Mouse (Mus musculus): ENCODE measurements at regions not wholly inside any gene's neighbourhood (a gene's known extent, or its start where the extent isn't known, plus 50 kb on each side); places are given as distances from the start of the nearest gene placed in this dataset.
A peak's percentile ranks its signal among the peaks of the same experiment; 100 is the strongest.
"Not testable (repeated sequence)": the region's sequence is repeated elsewhere in the genome, so short reads cannot be mapped to it uniquely, and the experiment has no call there.

- no peak overlapping the region for H3K4me3 ChIP-seq (replicated peaks; ENCODE audit: low read length)
- H3K36me3 ChIP-seq (ENCODE audit: control insufficient read depth, insufficient read depth): no peaks in the 10 kb centered on the region
- ATAC-seq: no peak
- peaks cover 4% of the 10 kb centered on the region for H3K4me1 ChIP-seq (replicated peaks; ENCODE audit: control insufficient read depth, insufficient read depth, low read length)
- H3K4me2 ChIP-seq (ENCODE audit: low read length): no peak overlapping the region
- 69% methylated on average over 3 of the region's 3 CpGs for WGBS
- no peaks in the 10 kb centered on the region for H3K9me3 ChIP-seq (ENCODE audit: control insufficient read depth, low read length)
- H3K27ac ChIP-seq (ENCODE audit: low read length): no peak overlapping the region
- no peaks in the 10 kb centered on the region for H3K27me3 ChIP-seq (replicated peaks; ENCODE audit: control insufficient read depth, insufficient read depth, low read length)
- H3K9ac ChIP-seq (replicated peaks; ENCODE audit: low read depth, low read length): no peak overlapping the region
Observed at GRCm38 (mm10) chr4:153848274-153848673, 108.8 kb upstream of the A430005L14Rik start.

- ATAC-seq: no peak
Observed at GRCm38 (mm10) chr4:153850186-153850585, 106.9 kb upstream of the A430005L14Rik start.

DNA sequence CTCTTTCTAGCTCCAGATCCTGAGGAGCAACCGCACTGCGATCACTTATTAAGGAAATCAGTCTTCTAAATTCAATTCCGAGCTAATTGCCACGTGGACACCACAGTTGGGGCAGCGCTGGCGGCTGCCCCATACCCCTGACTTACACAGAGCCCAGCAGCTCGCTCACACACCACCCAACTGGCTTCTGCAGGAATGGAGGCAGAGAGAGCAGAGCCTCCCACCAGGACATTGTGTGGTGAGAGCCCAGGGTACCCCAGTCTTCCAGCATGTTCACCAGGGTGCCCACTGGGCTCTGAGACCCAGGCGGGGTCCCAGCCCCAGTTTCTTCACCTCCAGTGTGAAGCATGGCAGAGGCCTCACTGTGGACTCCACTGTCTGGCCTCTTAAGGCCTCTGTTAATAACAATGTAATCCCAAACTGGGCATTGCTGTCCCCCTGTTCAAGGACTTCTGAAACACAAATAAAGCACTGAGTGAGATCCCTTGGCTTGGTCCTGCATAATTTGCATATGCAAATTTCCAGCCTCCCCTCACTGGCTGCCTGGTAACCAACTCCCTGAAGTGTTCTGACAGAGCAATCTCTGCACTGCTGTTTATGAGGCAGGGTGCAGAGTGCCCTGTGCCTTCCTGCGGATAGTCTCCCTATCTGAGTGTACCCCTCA lies 102.8 kb upstream of the A430005L14Rik start:
- peak; percentile 89 for ATAC-seq
- Histone ChIP-seq H3K4me3 (replicated peaks; ENCODE audit: low read length) (no peak overlapping the region), H3K4me2 (ENCODE audit: low read length) (no peak overlapping the region), H3K4me1 (replicated peaks; ENCODE audit: control insufficient read depth, insufficient read depth, low read length) (peaks cover 16% of the 10 kb centered on the region), H3K9me3 (ENCODE audit: control insufficient read depth, low read length) (no peaks in the 10 kb centered on the region), H3K9ac (replicated peaks; ENCODE audit: low read depth, low read length) (no peak overlapping the region), H3K27me3 (replicated peaks; ENCODE audit: control insufficient read depth, insufficient read depth, low read length) (no peaks in the 10 kb centered on the region), H3K27ac (ENCODE audit: low read length) (no peak overlapping the region), H3K36me3 (ENCODE audit: control insufficient read depth, insufficient read depth) (no peaks in the 10 kb centered on the region)
- WGBS: 39% methylated on average over 9 of the region's 9 CpGs

More at GRCm38 (mm10) chr4:153850186-153850585, 106.9 kb upstream of the A430005L14Rik start:
- peaks cover 16% of the 10 kb centered on the region for H3K4me1 ChIP-seq (replicated peaks; ENCODE audit: control insufficient read depth, insufficient read depth, low read length)
- H3K4me2 ChIP-seq (ENCODE audit: low read length): no peak overlapping the region
- no peak overlapping the region for H3K27ac ChIP-seq (ENCODE audit: low read length)
- H3K9me3 ChIP-seq (ENCODE audit: control insufficient read depth, low read length): no peaks in the 10 kb centered on the region
- no peak overlapping the region for H3K4me3 ChIP-seq (replicated peaks; ENCODE audit: low read length)
- no peaks in the 10 kb centered on the region for H3K36me3 ChIP-seq (ENCODE audit: control insufficient read depth, insufficient read depth)
- no peak overlapping the region for H3K9ac ChIP-seq (replicated peaks; ENCODE audit: low read depth, low read length)
- 17% methylated on average over 11 of the region's 11 CpGs for WGBS
- H3K27me3 ChIP-seq (replicated peaks; ENCODE audit: control insufficient read depth, insufficient read depth, low read length): no peaks in the 10 kb centered on the region

DNA sequence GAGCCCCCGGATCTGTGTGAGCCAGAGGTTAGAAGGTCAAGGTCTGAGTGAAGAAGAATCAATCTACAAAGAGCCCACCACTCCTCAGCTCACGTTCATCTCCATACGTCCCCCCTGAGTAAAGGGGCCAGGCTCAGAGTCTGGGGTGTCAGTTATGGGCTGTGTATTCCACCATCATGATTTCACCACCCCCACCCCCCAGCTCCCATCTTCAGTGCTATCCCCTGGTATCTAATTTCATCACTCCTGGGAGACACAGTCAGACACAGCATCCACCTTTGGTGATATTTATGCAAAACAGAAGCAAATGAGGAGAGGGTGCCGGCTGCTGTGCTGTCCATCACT lies 102.3 kb upstream of the A430005L14Rik start:
- Histone ChIP-seq H3K9me3 (ENCODE audit: control insufficient read depth, low read length) (no peaks in the 10 kb centered on the region), H3K4me2 (ENCODE audit: low read length) (no peak overlapping the region), H3K4me1 (replicated peaks; ENCODE audit: control insufficient read depth, insufficient read depth, low read length) (peaks cover 16% of the 10 kb centered on the region), H3K27ac (ENCODE audit: low read length) (no peak overlapping the region), H3K27me3 (replicated peaks; ENCODE audit: control insufficient read depth, insufficient read depth, low read length) (no peaks in the 10 kb centered on the region), H3K9ac (replicated peaks; ENCODE audit: low read depth, low read length) (no peak overlapping the region), H3K4me3 (replicated peaks; ENCODE audit: low read length) (no peak overlapping the region), H3K36me3 (ENCODE audit: control insufficient read depth, insufficient read depth) (no peaks in the 10 kb centered on the region)
- 46% methylated on average over 4 of the region's 4 CpGs for WGBS
- no peak; the same call in 1 of the 2 replicates for ATAC-seq

DNA sequence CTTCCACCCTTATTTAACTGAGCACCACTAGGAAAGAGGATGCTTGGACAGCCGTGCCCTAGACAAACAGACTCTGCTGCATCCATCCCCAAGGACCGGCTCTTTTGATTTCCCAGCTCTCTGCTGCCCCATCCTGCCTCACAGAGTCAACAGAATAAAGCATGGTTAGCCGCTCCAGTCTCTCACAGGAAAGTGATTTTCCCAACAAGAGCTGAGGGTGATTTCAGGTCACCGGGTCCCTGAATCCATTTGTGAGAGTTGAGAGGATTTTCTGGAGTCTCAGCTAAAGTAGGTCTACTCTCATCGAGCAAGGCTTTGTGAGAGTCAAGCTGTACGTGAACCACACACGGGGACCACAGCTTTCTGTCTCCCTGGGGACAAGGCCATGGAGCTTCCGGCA lies 95.6 kb upstream of the A430005L14Rik start:
- Histone ChIP-seq H3K4me3 (replicated peaks; ENCODE audit: low read length) (no peak overlapping the region), H3K36me3 (ENCODE audit: control insufficient read depth, insufficient read depth) (no peaks in the 10 kb centered on the region), H3K9ac (replicated peaks; ENCODE audit: low read depth, low read length) (no peak overlapping the region), H3K4me1 (replicated peaks; ENCODE audit: control insufficient read depth, insufficient read depth, low read length) (no peaks in the 10 kb centered on the region), H3K27ac (ENCODE audit: low read length) (no peak overlapping the region), H3K4me2 (ENCODE audit: low read length) (no peak overlapping the region), H3K27me3 (replicated peaks; ENCODE audit: control insufficient read depth, insufficient read depth, low read length) (no peaks in the 10 kb centered on the region), H3K9me3 (ENCODE audit: control insufficient read depth, low read length) (no peaks in the 10 kb centered on the region)
- no peak for ATAC-seq
- 67% methylated on average over 8 of the region's 8 CpGs for WGBS

DNA sequence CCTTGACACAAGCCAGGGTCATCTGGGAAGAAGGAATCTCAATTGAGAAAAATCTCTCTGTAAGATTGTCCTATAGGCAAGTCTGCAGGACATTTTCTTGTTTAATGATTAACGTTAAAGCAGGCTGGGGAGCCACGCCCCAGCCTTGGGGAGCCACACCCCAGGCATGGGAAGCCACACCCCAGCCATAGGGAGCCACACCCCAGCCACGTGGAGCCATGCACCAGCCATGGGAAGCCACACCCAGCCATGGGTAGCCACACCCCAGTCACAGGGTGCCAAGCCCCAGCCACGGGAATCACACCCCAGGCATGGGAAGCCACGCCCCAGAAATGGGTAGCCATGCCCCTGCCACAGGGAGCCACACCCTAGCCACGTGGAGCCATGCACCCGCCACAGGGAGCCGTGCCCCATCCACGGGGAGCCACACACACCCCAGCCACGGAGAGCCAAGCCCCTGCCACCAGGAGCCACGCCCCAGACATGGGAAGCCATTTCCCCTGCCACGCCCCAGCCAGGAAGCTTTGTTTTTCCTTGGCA lies 94.8 kb upstream of the A430005L14Rik start:
- 78% methylated on average over 12 of the region's 12 CpGs for WGBS
- ATAC-seq: no peak

DNA sequence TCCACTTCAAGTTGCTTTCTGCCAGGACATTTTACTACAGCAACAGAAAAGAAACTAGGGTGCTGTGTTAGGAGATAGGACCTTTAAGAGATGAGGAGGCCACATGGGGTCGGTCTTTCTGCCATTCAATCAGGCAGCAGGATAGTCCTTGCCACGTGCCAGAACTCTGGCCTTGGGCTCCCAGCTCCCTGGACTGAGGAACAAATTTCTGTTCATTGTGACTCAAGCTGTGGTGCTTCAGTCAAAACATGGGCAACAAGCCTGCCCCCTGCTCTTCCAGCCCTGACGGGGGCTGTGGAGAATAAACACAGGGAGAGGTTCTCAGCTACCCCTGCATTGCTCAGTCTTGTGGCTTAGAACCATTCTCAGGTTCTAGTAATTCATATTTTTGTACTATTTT lies 84.7 kb upstream of the A430005L14Rik start:
- no peaks in the 10 kb centered on the region for H3K27me3 ChIP-seq (replicated peaks; ENCODE audit: control insufficient read depth, insufficient read depth, low read length)
- no peaks in the 10 kb centered on the region for H3K4me1 ChIP-seq (replicated peaks; ENCODE audit: control insufficient read depth, insufficient read depth, low read length)
- no peak overlapping the region for H3K4me3 ChIP-seq (replicated peaks; ENCODE audit: low read length)
- no peak overlapping the region for H3K4me2 ChIP-seq (ENCODE audit: low read length)
- no peaks in the 10 kb centered on the region; the same call in 1 of the 2 replicates for H3K9me3 ChIP-seq (ENCODE audit: control insufficient read depth, low read length)
- no peak overlapping the region for H3K9ac ChIP-seq (replicated peaks; ENCODE audit: low read depth, low read length)
- ATAC-seq: no peak
- H3K27ac ChIP-seq (ENCODE audit: low read length): no peak overlapping the region
- 71% methylated on average over 3 of the region's 3 CpGs for WGBS
- no peaks in the 10 kb centered on the region for H3K36me3 ChIP-seq (ENCODE audit: control insufficient read depth, insufficient read depth)

More for the DNA sequence above, 94.8 kb upstream of the A430005L14Rik start:
- Histone ChIP-seq H3K9ac (replicated peaks; ENCODE audit: low read depth, low read length) (no peak overlapping the region), H3K4me1 (replicated peaks; ENCODE audit: control insufficient read depth, insufficient read depth, low read length) (no peaks in the 10 kb centered on the region), H3K4me2 (ENCODE audit: low read length) (no peak overlapping the region), H3K36me3 (ENCODE audit: control insufficient read depth, insufficient read depth) (no peaks in the 10 kb centered on the region), H3K4me3 (replicated peaks; ENCODE audit: low read length) (no peak overlapping the region), H3K9me3 (ENCODE audit: control insufficient read depth, low read length) (no peaks in the 10 kb centered on the region), H3K27me3 (replicated peaks; ENCODE audit: control insufficient read depth, insufficient read depth, low read length) (no peaks in the 10 kb centered on the region), H3K27ac (ENCODE audit: low read length) (no peak overlapping the region)

GRCm38 (mm10) chr4:153875036-153875435 lies 82.0 kb upstream of the A430005L14Rik start:
- not testable (repeated sequence) for H3K4me2 ChIP-seq (ENCODE audit: low read length); H3K4me1 ChIP-seq (replicated peaks; ENCODE audit: control insufficient read depth, insufficient read depth, low read length); H3K27me3 ChIP-seq (replicated peaks; ENCODE audit: control insufficient read depth, insufficient read depth, low read length); ATAC-seq; H3K9me3 ChIP-seq (ENCODE audit: control insufficient read depth, low read length); H3K27ac ChIP-seq (ENCODE audit: low read length); H3K4me3 ChIP-seq (replicated peaks; ENCODE audit: low read length); H3K36me3 ChIP-seq (ENCODE audit: control insufficient read depth, insufficient read depth); H3K9ac ChIP-seq (replicated peaks; ENCODE audit: low read depth, low read length)
- WGBS: 77% methylated on average over 1 of the region's 1 CpGs

DNA sequence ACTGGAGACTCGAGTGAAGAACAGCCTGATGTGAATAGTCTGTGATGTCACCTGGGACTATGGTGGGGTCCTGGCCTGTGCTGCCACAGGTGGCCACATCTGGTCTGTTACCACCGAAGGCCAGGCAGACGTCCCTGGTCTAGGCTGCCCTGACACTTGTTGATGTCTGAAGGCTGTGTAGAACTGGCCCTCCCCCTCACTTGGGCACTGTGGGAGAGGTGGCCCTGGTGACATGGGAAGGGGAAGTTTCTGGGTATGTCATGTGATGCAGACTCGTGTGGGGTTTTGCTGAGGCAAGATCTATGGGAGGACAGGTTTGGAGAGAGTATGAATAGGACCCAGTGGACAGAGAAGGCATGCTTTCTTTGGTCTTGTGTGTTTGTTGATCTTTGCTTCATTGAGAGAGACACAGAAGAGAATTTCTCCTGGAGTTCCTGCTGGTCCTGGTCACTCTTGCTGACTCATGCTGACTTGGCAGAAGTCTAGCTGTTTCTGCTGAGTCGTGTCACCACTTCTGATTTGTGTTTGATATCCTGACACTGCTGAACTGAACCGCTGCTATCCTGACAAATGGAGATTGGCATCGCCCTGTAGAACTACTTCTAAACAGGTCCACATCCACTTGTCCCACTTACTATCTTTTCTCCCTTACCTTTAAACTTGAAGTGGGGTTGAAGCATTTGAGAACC lies 79.9 kb upstream of the A430005L14Rik start:
- Histone ChIP-seq H3K9me3 (ENCODE audit: control insufficient read depth, low read length) (no peaks in the 10 kb centered on the region), H3K4me3 (replicated peaks; ENCODE audit: low read length) (no peak overlapping the region), H3K9ac (replicated peaks; ENCODE audit: low read depth, low read length) (no peak overlapping the region), H3K27ac (ENCODE audit: low read length) (no peak overlapping the region), H3K4me1 (replicated peaks; ENCODE audit: control insufficient read depth, insufficient read depth, low read length) (no peaks in the 10 kb centered on the region), H3K27me3 (replicated peaks; ENCODE audit: control insufficient read depth, insufficient read depth, low read length) (no peaks in the 10 kb centered on the region), H3K4me2 (ENCODE audit: low read length) (no peak overlapping the region), H3K36me3 (ENCODE audit: control insufficient read depth, insufficient read depth) (no peaks in the 10 kb centered on the region)
- ATAC-seq: no peak
- WGBS: 81% methylated on average over 7 of the region's 7 CpGs

Measured in forebrain, embryonic 16.5 days (tissue).